Mouse (Mus musculus) erythroblast, embryonic 14.5 days (primary cell): ENCODE measurements around the gene Otc. TPM values are rescaled to one million over a fixed set of nuclear protein-coding genes. Genes with fewer than 3 reads are reported as not detected.

Source experiments
- H3K27me3 ChIP-seq: 2 replicates; pipeline ENCODE4 v1.6.1; 2012; ENCODE audit warnings: inconsistent platforms; ENCODE audit not compliant: control insufficient read depth
- H3K36me3 ChIP-seq: 2 replicates; pipeline ENCODE4 v1.6.1; 2012; ENCODE audit warnings: mild to moderate bottlenecking, inconsistent platforms; ENCODE audit not compliant: control insufficient read depth
- H3K4me1 ChIP-seq: 2 replicates; pipeline ENCODE4 v1.6.1; 2012; ENCODE audit warnings: inconsistent platforms; ENCODE audit not compliant: control insufficient read depth
- H3K4me3 ChIP-seq: replicated peaks from 2 replicates; pipeline ENCODE3; 2012; ENCODE audit warnings: moderate library complexity, mild to moderate bottlenecking, inconsistent platforms
- H3K9me3 ChIP-seq: 2 replicates; pipeline ENCODE4 v1.6.1; 2012; ENCODE audit warnings: low read length, inconsistent platforms, mixed read lengths; ENCODE audit not compliant: control insufficient read depth
- GATA1 ChIP-seq: IDR thresholded peaks from 2 replicates; pipeline ENCODE4 v1.6.1; 2012; ENCODE audit warnings: low read length, inconsistent platforms, mixed read lengths
- TAL1 ChIP-seq: IDR thresholded peaks from 3 replicates; pipeline ENCODE4 v1.6.1; 2012; ENCODE audit warnings: low read length, inconsistent platforms, mixed read lengths
- polyA plus RNA-seq: library from polyadenylated mRNA; stranded (reverse); fragments of >175 nt; gene quantifications from 2 replicates; pipeline ENCODE4 v1.2.3, GENCODE M21; 2012

Gene Otc
- not detected in 2 replicates for polyA plus RNA-seq

DNA sequence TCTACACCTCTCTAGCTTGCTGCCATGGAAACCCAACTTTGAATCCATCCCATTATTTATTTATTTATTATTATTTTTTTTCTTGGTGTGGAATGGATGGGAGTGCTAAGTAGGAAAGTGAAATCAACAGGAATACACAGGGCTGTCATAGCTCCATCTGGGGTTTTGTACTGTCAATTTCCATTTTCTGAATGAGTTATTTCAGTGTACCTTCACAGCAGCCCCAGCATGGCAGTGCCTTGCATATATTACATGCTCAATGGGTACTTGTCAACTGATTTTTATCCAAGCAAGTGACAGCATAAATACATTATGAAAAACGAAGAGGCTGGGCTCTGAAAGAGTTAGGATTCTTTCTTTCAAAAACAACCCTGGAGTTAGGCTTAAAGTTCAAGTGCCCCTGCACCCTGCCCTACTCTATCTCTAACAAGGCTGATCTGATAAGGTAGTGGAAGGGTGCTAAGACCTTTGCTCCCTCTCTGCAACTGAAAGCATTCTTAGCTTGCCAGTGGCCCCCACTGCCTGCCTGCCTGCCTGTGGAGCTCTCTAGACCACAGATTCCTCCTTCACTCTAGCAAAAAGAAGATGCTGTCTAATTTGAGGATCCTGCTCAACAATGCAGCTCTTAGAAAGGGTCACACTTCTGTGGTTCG is at the start of gene Otc:
TSS of gene Otc (plus strand) at position 454 of the 653 bp plus-strand sequence.
- Histone ChIP-seq H3K4me3 (peak within 1 kb of the TSS; percentile 28), H3K4me1 (no peaks in the 10 kb centered on the region), H3K9me3 (no peaks in the 10 kb centered on the region), H3K27me3 (no peaks in the 10 kb centered on the region), H3K36me3 (no peaks in the 10 kb centered on the region)
- TF ChIP-seq TAL1 (no peak), GATA1 (no peak)

DNA sequence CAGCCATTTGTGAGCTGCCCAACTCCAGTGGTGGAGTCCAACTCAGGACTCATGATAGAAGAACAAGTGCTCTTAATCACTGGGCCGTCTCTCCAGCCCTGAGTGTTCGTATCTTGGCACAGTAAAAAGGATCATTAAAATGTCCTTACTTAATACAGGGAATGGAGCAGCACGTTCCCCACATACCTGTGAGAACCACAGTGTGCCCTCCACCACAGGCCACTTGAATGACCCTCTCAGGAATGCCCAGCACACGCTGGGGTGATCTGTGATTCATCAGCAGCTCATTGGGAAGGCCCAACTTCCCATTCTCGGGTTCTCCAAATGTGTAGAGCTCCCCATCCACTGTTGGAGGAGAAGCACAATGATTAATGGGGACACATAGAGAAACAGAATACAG is 46.2 kb upstream of the Otc start:
- TF ChIP-seq GATA1, result no peak
- no peak for TF ChIP-seq TAL1
- Histone ChIP-seq H3K36me3 (no peaks in the 10 kb centered on the region), H3K9me3 (no peaks in the 10 kb centered on the region)

DNA sequence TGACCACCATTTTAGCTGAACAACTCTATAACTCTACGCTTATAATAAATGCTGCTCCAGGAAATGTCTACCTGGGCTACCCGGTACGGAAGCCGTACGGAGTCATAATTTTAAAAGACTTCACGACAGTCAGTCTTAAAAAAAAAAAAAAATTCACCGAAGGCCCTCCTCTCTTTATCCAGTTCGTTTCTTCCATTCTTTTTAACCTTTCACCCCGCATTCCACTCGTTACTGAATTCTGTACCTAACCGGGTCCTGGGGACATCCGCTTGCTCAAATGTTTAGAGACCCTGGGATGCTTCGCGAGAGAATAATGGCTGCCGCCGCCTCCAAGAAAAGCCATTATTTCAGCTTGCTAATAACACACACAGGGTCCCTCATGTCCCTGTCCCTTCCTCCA is 36.1 kb upstream of the Otc start:
- no peak for TF ChIP-seq GATA1
- TF ChIP-seq TAL1, result no peak
- H3K27me3 ChIP-seq, result no peaks in the 10 kb centered on the region
- H3K9me3 ChIP-seq, result peaks cover 4% of the 10 kb centered on the region
- peak overlapping the region; percentile 76 for H3K4me3 ChIP-seq
- H3K36me3 ChIP-seq, result no peaks in the 10 kb centered on the region
- H3K4me1 ChIP-seq, result peaks cover 4% of the 10 kb centered on the region; the same call in 1 of the 2 replicates

More for the DNA sequence above, 46.2 kb upstream of the Otc start:
- Histone ChIP-seq H3K4me3 (no peak overlapping the region), H3K27me3 (no peaks in the 10 kb centered on the region), H3K4me1 (no peaks in the 10 kb centered on the region)

GRCm38 (mm10) chrX:10216410-10216949 is 35.6 kb upstream of the Otc start, which contains the start of gene Rpgr:
TSS of gene Rpgr (minus strand) at chrX:10216920.
- Histone ChIP-seq H3K4me1 (peaks cover 4% of the 10 kb centered on the region; the same call in 1 of the 2 replicates), H3K27me3 (no peaks in the 10 kb centered on the region), H3K4me3 (peak within 1 kb of the TSS; percentile 76), H3K36me3 (no peaks in the 10 kb centered on the region), H3K9me3 (peaks cover 4% of the 10 kb centered on the region)
- TF ChIP-seq GATA1, result no peak
- TF ChIP-seq TAL1, result no peak

DNA sequence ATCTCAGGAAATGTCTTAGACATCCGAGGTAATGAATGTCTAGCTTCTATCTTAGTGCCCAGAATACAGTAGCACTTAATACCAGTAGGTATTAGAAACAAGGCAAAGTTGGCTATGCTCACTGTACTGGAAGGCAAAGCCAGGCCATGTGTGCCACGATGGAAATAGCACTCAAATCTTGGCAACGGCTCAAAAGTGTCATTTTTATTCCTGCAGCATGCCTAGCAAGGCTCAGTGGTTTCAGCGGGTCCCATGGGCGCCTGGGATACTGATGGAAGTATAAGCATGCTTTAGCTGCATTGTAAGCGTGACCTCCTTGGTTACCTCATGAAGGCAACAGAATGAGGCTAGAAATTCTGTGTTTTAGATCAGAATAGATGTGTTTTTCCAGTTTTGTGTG is 32.8 kb upstream of the Otc start:
- peaks cover 4% of the 10 kb centered on the region; the same call in 1 of the 2 replicates for H3K4me1 ChIP-seq
- no peak for TF ChIP-seq TAL1
- no peaks in the 10 kb centered on the region for H3K36me3 ChIP-seq
- H3K27me3 ChIP-seq, result no peaks in the 10 kb centered on the region
- H3K4me3 ChIP-seq, result no peak overlapping the region
- peaks cover 4% of the 10 kb centered on the region for H3K9me3 ChIP-seq

- no peak overlapping the region for H3K4me3 ChIP-seq
- no peaks in the 10 kb centered on the region for H3K36me3 ChIP-seq
- H3K4me1 ChIP-seq, result no peaks in the 10 kb centered on the region
- no peaks in the 10 kb centered on the region for H3K9me3 ChIP-seq
- H3K27me3 ChIP-seq, result no peaks in the 10 kb centered on the region
- no peak for TF ChIP-seq TAL1
- TF ChIP-seq GATA1, result no peak
Measured at GRCm38 (mm10) chrX:10233051-10233450, 19.1 kb upstream of the Otc start.

DNA sequence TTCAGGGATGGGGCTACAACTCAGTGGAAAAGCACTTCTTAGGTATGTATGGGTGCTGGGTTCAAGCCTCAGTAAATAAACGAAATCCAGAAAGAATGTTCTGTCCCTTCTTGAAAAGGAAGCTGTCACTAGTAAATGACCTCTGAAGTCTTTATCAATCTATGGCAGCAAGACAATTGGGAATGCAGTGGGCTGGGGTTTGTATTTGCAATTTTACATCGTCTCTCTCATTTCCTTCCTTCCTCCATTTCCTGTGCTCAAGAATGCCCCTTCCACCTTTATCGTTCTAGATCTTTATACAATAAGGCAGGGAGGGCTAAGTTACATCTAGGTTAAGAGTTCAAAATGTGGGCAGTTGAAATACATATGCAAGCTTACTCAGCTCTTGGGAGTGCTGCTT is 17.5 kb upstream of the Otc start:
- H3K4me1 ChIP-seq, result no peaks in the 10 kb centered on the region

DNA sequence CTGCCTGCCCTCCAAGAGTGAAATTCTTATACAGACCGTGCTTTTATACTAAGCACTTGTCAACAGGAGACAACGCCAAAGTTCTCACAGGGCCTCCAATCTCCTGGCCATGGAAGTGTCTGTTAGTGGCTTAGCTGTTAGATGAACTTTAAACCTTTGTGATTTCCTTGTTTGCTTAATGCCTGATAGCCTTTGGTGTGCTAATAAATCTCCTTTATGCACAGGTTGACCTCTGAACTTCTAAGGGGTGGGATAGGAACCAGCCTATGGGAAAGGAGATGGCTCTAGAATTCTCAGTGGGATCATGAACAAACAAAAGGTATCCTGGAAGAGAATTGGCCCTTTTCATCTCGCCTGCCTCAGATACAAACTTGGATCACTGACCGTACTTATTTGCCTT is 12.6 kb upstream of the Otc start:
- Histone ChIP-seq H3K4me1 (no peaks in the 10 kb centered on the region), H3K9me3 (no peaks in the 10 kb centered on the region), H3K36me3 (no peaks in the 10 kb centered on the region), H3K27me3 (no peaks in the 10 kb centered on the region), H3K4me3 (no peak overlapping the region)
- no peak for TF ChIP-seq GATA1
- TF ChIP-seq TAL1, result no peak

More for the DNA sequence above, 17.5 kb upstream of the Otc start:
- Histone ChIP-seq H3K9me3 (no peaks in the 10 kb centered on the region), H3K27me3 (no peaks in the 10 kb centered on the region), H3K4me3 (no peak overlapping the region), H3K36me3 (no peaks in the 10 kb centered on the region)
- no peak for TF ChIP-seq TAL1
- TF ChIP-seq GATA1, result no peak

GRCm38 (mm10) chrX:10243916-10244315 is 8.2 kb upstream of the Otc start:
- H3K4me1 ChIP-seq, result no peaks in the 10 kb centered on the region
- TF ChIP-seq TAL1, result no peak
- TF ChIP-seq GATA1, result no peak
- no peaks in the 10 kb centered on the region for H3K27me3 ChIP-seq
- H3K36me3 ChIP-seq, result no peaks in the 10 kb centered on the region
- H3K9me3 ChIP-seq, result no peaks in the 10 kb centered on the region
- no peak overlapping the region for H3K4me3 ChIP-seq
